Mouse (Mus musculus): ENCODE results near the gene Tpsab1.

- peak; percentile 96 for TF ChIP-seq CTCF (IDR thresholded peaks at IDR 0.05; ENCODE audit: low read depth)
- no peak for TF ChIP-seq EP300 (optimal IDR thresholded peaks at IDR 0.05)
These were observed 11.4 kb downstream of the Tpsab1 start for GRCm38 (mm10) chr17:25333943-25334342.

Data from stomach, postnatal 0 days (tissue).